Mouse (Mus musculus) cortical plate, adult 2 months (tissue): ENCODE results near the gene Slc2a2.

ENCODE experiments used
- CTCF ChIP-seq: fragments of 200-500 bp; IDR thresholded peaks from 2 replicates; pipeline ENCODE4 v1.5.1; 2011; ENCODE audit warnings: mild to moderate bottlenecking, control low read depth, low read length; ENCODE audit not compliant: insufficient read depth; ENCODE audit errors: extremely low read depth
- POLR2A ChIP-seq: fragments of 200-500 bp; IDR thresholded peaks from 2 replicates; pipeline ENCODE4 v1.6.1; 2011; ENCODE audit warnings: mild to moderate bottlenecking, low read length, control low read depth; ENCODE audit not compliant: insufficient read depth; ENCODE audit errors: extremely low read depth

DNA sequence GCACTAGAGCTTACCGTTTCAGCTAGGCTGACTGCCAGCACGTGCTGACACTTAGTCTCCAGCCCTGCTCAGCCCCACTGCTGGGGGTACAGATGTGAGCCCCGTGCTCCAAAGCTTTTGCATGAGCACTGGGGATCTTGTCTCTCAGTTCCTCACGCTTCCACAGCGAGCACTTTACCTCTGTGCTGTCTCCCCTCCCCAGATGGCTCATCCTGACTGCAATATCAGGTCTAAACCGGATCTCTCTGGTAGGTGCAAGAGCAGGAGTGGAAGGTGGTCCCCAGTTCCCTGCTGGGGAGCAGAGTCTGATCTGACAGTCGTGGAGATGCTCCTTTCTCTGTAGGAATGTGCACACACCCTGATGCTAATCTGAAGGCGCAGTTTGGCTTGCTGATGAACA is 45.5 kb downstream of the Slc2a2 start:
- TF ChIP-seq POLR2A, result no peak
- no peak for TF ChIP-seq CTCF
